Mouse (Mus musculus): ENCODE data around the gene 1700018B08Rik.

DNA sequence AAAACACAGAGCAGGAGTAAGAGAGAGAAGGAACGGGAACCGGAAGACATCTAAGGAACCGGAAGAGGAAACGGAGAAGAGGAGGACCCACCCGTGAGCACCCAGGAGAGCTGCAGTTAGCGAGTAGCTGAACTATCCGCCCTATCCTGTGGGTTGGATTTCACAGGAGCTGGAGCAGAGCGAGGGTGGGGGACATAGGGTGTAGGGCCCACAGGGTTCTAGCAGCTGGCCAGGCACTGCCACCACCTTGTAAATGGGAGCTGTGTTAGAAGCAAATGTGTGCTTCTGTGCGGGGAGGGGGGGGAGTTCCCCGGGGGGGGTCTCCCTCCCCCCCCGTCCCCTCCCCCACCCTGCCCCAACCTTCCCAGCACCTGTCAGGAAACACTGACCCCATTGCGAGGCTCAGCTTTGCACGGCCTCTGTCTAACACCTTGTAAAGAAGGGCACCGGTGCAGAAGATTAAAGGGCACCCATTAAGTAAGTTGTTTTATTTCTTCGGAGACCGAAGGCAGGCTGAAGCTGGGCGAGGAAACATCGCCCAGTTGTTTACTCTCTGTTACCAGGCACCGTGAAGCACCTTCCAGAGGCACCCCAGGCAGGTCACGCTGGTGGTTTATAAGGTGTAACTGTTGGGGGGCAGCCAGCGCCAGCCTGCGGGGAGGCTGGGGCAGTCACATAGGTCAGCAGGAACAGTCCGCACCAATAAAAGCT lies 59.9 kb downstream of the 1700018B08Rik start:
- TF ChIP-seq CTCF (conservative IDR thresholded peaks at IDR 0.05; ENCODE audit: low read length) (no peak), NANOG (IDR thresholded peaks at IDR 0.05; ENCODE audit: borderline replicate concordance, low read length) (no peak), POU5F1 (IDR thresholded peaks at IDR 0.05; ENCODE audit: borderline replicate concordance, low read length) (no peak)
